Mouse (Mus musculus) bone marrow, adult 2 months (tissue): Measurements from ENCODE around the gene 4931429L15Rik.

Experiments
- CTCF ChIP-seq: fragments of 200-500 bp; IDR thresholded peaks from 2 replicates; pipeline ENCODE4 v1.5.1; 2011; ENCODE audit warnings: low read length, control low read depth; ENCODE audit not compliant: control insufficient read depth, insufficient read depth
- POLR2A ChIP-seq: fragments of 200-500 bp; IDR thresholded peaks from 2 replicates; pipeline ENCODE4 v1.6.1; 2011; ENCODE audit warnings: low read depth, mild to moderate bottlenecking, control low read depth, low read length, borderline replicate concordance; ENCODE audit not compliant: control insufficient read depth

- TF ChIP-seq POLR2A (no peak), CTCF (no peak)
Observed at GRCm38 (mm10) chr9:46272070-46272469, 47.7 kb downstream of the 4931429L15Rik start.
